Mouse (Mus musculus) bone marrow, adult 2 months (tissue): ENCODE measurements around the gene Ppp2r1b.

Experiments
- CTCF ChIP-seq: fragments of 200-500 bp; IDR thresholded peaks from 2 replicates; pipeline ENCODE4 v1.5.1; 2011; ENCODE audit warnings: low read length, control low read depth; ENCODE audit not compliant: control insufficient read depth, insufficient read depth
- POLR2A ChIP-seq: fragments of 200-500 bp; IDR thresholded peaks from 2 replicates; pipeline ENCODE4 v1.6.1; 2011; ENCODE audit warnings: low read depth, mild to moderate bottlenecking, control low read depth, low read length, borderline replicate concordance; ENCODE audit not compliant: control insufficient read depth

- TF ChIP-seq POLR2A (peak; percentile 94), CTCF (no peak)
These were observed 11.4 kb downstream of the Ppp2r1b start for GRCm38 (mm10) chr9:50856341-50857081.
